Mouse (Mus musculus) heart, embryonic 12.5 days (tissue): ENCODE results near the gene Mybbp1a. TPM values are rescaled to one million over a fixed set of nuclear protein-coding genes. Genes with fewer than 3 reads are reported as not detected.

Experiments
- ATAC-seq: fragments of 200-750 bp; cut with Nextera tagmentation; 2 replicates; pipeline ENCODE4 v1.8.0; 2017; ENCODE audit warnings: moderate TSS enrichment, moderate library complexity; ENCODE audit not compliant: insufficient number of reproducible peaks, low FRiP score
- H3K27ac ChIP-seq: fragments of 300-500 bp; sonication (generic); 2 replicates; pipeline ENCODE4 v1.5.1; 2016; ENCODE audit warnings: mild to moderate bottlenecking, moderate library complexity; ENCODE audit not compliant: poor library complexity, severe bottlenecking
- H3K27me3 ChIP-seq: fragments of 300-500 bp; sonication (generic); replicated peaks from 2 replicates; pipeline ENCODE4 v1.6.1; 2016; ENCODE audit warnings: mild to moderate bottlenecking, moderate library complexity
- H3K36me3 ChIP-seq: fragments of 300-500 bp; sonication (generic); 2 replicates; pipeline ENCODE4 v1.6.1; 2016; ENCODE audit warnings: mild to moderate bottlenecking, moderate library complexity
- H3K4me1 ChIP-seq: fragments of 300-500 bp; sonication (generic); replicated peaks from 2 replicates; pipeline ENCODE4 v1.6.1; 2016; ENCODE audit warnings: mild to moderate bottlenecking
- H3K4me2 ChIP-seq: fragments of 300-500 bp; sonication (generic); 2 replicates; pipeline ENCODE4 v1.6.1; 2016; ENCODE audit warnings: mild to moderate bottlenecking, moderate library complexity
- H3K4me3 ChIP-seq: fragments of 300-500 bp; sonication (generic); 2 replicates; pipeline ENCODE4 v1.5.1; 2016; ENCODE audit warnings: mild to moderate bottlenecking
- H3K9ac ChIP-seq: fragments of 300-500 bp; sonication (generic); 2 replicates; pipeline ENCODE4 v1.6.1; 2016; ENCODE audit warnings: mild to moderate bottlenecking, moderate library complexity
- H3K9me3 ChIP-seq: fragments of 300-500 bp; sonication (generic); replicated peaks from 2 replicates; pipeline ENCODE4 v1.6.1; 2016; ENCODE audit warnings: mild to moderate bottlenecking, moderate library complexity
- WGBS: fragments of 180-500 bp; shearing (Covaris S2); methylation state at CpG from one replicate; pipeline ENCODE4 v1.1.7; 2016; 5-methylcytosine and 5-hydroxymethylcytosine counted together
- polyA plus RNA-seq: library from polyadenylated mRNA; unstranded; fragments of >200 nt; fragmentation: Nextera tagmentation; extraction: Ambion mirVana; gene quantifications from 2 replicates; pipeline ENCODE4 v1.2.1, GENCODE M21; 2016

The Mybbp1a gene
- polyA plus RNA-seq, 1 experiment from 2014 or later, result 99.5 TPM

DNA sequence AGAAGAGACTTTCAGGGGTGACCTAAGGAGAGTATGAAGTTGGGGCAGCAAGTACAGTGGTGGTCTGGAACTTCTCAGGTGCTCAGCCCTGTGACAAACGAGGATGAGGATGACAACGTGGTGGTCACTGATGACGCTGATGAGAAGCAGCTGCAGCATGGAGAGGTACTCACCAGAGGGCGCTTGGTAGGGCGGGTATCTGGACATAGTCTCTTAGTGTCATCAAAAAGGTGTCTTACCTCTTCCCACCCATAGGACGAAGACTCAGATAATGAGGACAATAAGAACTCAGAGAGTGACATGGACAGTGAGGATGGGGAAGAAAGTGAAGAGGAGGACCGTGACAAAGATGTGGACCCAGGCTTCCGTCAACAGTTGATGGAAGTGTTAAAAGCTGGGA is 6.3 kb downstream of the Mybbp1a start:
- 73% methylated on average over 8 of the region's 8 CpGs for WGBS
- ATAC-seq, result no peak
- no peak overlapping the region for H3K4me3 ChIP-seq
- no peaks in the 10 kb centered on the region for H3K9me3 ChIP-seq
- H3K36me3 ChIP-seq, result peaks cover 100% of the 10 kb centered on the region
- no peaks in the 10 kb centered on the region for H3K27me3 ChIP-seq
- no peak overlapping the region for H3K4me2 ChIP-seq
- H3K9ac ChIP-seq, result no peak overlapping the region
- H3K27ac ChIP-seq, result no peak overlapping the region
- peaks cover 4% of the 10 kb centered on the region for H3K4me1 ChIP-seq

DNA sequence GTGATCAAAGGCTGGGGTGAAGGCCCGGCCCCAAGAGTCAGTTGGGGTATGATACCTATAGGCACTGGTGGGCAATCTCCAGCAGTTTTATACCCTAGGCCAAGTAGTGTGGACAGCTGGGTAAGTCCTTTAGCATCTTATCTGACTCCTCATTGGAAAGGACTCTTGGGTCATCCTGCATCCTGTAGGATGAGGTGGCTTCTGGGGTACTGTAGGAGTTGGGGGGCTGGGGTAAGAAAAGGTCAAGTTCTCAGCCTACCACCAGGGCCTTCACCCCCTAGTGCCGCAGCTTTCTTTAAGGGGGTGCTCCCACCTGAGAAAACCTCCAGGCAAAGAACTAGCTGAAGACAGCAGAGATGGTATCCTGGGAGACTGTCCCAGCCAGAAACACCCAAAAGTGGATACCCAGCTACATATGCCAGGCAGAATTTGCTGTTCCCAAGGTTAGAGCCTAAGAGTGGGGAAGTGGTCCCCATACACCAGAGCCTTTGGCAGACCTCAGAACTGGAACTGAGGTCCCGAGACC is 11.0 kb downstream of the Mybbp1a start:
- ATAC-seq, result no peak
- Histone ChIP-seq H3K4me2 (no peak overlapping the region), H3K9ac (no peak overlapping the region), H3K4me1 (0 out of 2 replicates have a peak, but pooled peaks cover 7% of the 10 kb centered on the region), H3K27ac (no peak overlapping the region), H3K27me3 (no peaks in the 10 kb centered on the region), H3K36me3 (peaks cover 58% of the 10 kb centered on the region), H3K4me3 (no peak overlapping the region), H3K9me3 (no peaks in the 10 kb centered on the region)
- WGBS, result 87% methylated on average over 3 of the region's 3 CpGs

DNA sequence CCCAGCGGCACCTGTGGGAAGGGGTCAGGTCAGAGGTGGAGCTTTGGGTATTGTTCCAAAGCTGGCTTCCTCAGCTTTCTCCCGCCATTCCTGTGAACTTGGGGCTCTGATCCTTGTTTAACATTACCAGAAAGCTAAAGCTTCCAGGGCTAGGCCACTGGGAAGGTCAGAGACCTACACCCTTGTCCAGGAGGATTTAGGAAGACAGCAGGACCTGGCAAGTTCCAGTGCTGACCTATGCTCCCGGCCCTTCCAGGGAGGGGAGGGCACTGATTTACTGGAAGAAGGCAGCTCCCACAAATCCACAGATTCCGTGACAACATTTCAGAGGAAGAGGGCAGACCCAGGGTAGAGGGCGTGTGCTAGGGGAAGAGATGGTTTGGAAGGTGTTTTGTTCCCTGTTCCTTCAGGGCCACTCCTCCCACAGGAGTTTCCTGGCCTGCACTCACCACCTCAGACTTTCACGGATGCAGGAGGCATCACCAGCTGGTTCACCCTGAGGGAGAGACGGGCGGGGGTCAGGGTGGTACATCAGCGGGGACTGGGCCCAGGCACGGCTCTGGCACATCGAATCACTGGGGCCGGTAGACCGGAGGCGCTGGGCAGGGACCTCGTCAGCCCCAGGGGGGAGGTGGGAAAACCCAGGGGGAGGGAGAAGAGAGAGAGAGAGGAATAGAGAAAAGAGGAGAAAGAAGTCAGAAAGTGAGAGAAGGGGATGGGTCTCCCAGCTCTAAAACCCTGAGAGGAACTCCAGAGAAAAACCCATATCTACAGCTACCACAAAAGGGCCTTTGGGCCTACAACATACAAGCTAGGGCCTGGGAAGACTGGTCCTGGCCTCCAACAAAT is 12.2 kb downstream of the Mybbp1a start:
- Histone ChIP-seq H3K9ac (no peak overlapping the region), H3K9me3 (no peaks in the 10 kb centered on the region), H3K27ac (no peak overlapping the region), H3K4me2 (no peak overlapping the region), H3K27me3 (no peaks in the 10 kb centered on the region), H3K4me3 (no peak overlapping the region), H3K4me1 (peaks cover 18% of the 10 kb centered on the region), H3K36me3 (peaks cover 46% of the 10 kb centered on the region)
- ATAC-seq, result no peak
- WGBS, result 59% methylated on average over 15 of the region's 15 CpGs

DNA sequence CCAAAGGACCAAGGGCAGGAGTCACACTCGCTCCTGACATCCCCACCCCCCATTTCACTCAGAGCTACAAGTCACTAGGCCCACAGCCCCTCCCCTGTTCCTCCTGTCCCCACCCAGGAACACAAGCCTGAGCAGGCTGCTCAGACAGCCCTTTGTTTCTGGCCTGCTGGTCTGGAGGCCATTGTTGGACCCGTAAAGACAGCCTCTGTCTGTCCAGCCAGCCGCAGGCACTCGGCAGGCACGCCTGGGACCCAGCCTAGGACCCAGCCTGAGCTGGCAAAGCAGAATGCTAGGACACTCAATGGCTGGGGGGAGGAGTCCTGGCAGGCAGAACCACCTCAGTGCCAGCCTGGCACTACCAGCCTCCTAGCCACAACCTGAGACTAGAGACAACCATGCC is 14.5 kb downstream of the Mybbp1a start:
- no peak for ATAC-seq
- no peak overlapping the region for H3K27ac ChIP-seq
- no peak overlapping the region for H3K4me3 ChIP-seq
- WGBS, result 69% methylated on average over 5 of the region's 5 CpGs
- peaks cover 23% of the 10 kb centered on the region for H3K36me3 ChIP-seq
- peaks cover 31% of the 10 kb centered on the region for H3K4me1 ChIP-seq
- no peak overlapping the region for H3K4me2 ChIP-seq
- H3K9ac ChIP-seq, result no peak overlapping the region
- H3K27me3 ChIP-seq, result no peaks in the 10 kb centered on the region
- no peaks in the 10 kb centered on the region for H3K9me3 ChIP-seq

DNA sequence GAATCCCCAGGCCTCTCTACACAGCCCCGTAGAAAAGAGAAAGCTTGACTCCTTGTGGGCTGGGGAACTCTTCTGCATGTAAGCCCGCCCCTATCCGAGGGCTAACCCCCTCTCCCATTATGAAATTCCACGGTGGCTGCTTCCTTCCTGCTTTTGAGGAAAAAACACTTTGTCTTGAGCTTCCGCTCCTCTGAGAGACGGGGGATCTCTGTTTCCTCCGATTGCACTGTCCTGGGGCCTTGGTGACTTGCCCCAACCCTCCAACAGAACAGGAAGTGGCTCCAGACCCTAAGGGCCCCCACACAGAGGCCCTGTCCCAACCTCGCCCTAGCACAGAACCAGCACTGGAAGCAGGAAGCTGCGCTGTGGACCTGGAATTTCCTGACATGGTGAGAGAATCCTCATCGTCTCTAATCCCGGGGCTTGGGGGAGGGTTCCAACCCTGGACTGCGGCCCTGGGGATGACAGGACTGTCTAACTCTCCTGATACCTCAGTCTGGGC is 16.9 kb downstream of the Mybbp1a start:
- Histone ChIP-seq H3K4me2 (no peak overlapping the region), H3K4me3 (no peak overlapping the region), H3K4me1 (peaks cover 37% of the 10 kb centered on the region), H3K9ac (peak overlapping the region; percentile 30; the same call in 1 of the 2 replicates), H3K9me3 (no peaks in the 10 kb centered on the region), H3K36me3 (no peaks in the 10 kb centered on the region), H3K27me3 (no peaks in the 10 kb centered on the region), H3K27ac (peak overlapping the region; percentile 80)
- ATAC-seq, result peak; percentile 84
- 49% methylated on average over 12 of the region's 12 CpGs for WGBS

DNA sequence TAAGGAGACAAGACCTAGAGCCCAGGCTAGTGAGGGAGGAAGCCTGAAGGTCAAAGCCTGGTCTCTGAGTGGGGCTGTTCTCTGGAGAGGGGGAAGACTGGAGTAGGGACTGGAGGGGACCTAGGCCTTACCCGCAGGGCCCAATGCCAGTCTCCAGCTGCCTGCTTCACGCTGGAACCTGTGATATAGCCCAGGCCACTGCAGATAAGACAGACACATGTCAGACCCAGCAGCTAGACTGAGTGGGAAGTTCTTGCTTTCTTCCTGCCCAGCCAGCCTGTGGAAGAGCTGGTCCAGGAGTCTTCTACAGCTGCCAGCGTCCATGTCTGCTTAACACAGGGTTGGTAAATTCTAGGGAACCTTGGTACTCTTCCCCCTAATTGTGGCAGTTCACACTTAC is 17.3 kb downstream of the Mybbp1a start:
- peaks cover 37% of the 10 kb centered on the region for H3K4me1 ChIP-seq
- ATAC-seq, result peak; percentile 62
- H3K27me3 ChIP-seq, result no peaks in the 10 kb centered on the region
- no peak overlapping the region for H3K4me3 ChIP-seq
- H3K9ac ChIP-seq, result no peak overlapping the region
- H3K9me3 ChIP-seq, result no peaks in the 10 kb centered on the region
- peak overlapping the region; percentile 80 for H3K27ac ChIP-seq
- H3K36me3 ChIP-seq, result no peaks in the 10 kb centered on the region
- 13% methylated on average over 3 of the region's 3 CpGs for WGBS
- H3K4me2 ChIP-seq, result no peak overlapping the region

DNA sequence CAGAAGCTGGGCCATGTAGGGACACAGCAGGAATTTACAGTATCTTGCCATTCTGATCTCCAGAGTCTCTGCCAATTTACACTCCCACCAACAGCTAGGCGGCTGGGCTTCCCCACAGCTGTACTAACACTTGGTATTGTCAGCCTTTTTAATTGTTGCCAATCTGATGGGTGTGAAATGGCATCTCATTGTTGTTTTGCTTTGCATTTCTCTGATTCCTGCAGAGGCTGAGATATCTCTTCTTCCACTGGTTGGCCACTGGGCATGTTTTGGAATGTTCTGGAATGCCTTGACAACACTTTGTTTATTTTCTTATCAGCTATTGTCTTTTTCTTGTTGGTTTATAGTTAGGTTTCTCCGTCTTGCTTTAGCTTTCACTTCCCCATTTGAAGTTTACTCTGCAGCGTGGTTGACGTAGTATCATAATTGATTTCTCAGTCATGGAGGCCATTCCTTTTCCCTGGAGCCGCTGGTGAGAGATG is 20.4 kb downstream of the Mybbp1a start:
- WGBS, result 33% methylated on average over 5 of the region's 5 CpGs
- no peaks in the 10 kb centered on the region for H3K36me3 ChIP-seq
- peaks cover 43% of the 10 kb centered on the region for H3K4me1 ChIP-seq
- no peak overlapping the region for H3K4me3 ChIP-seq
- H3K27me3 ChIP-seq, result no peaks in the 10 kb centered on the region
- no peak overlapping the region for H3K27ac ChIP-seq
- no peaks in the 10 kb centered on the region for H3K9me3 ChIP-seq
- no peak overlapping the region for H3K4me2 ChIP-seq
- no peak overlapping the region for H3K9ac ChIP-seq
- no peak for ATAC-seq

DNA sequence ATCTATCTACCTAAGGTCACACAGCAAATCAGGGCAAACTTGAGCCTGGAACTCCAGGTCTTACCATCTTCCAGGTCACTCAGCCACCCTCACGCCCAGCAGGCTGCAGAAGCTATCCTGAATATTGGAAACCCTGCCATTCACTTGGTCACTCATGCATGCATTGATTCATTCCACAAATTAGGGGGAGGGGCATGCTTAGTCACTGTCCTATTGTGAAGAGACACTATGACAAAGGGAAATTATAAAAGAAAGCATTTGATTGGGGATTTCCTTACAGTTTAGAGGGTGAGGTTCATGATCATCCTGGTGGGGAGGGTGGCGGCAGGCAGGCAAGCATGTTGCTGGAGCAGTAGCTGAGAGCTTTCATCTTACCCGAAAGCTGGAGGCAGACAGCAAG is 23.7 kb downstream of the Mybbp1a start:
- WGBS, result 80% methylated on average over 3 of the region's 3 CpGs
- Histone ChIP-seq H3K27ac (no peak overlapping the region), H3K27me3 (no peaks in the 10 kb centered on the region), H3K36me3 (no peaks in the 10 kb centered on the region), H3K9me3 (no peaks in the 10 kb centered on the region), H3K4me1 (peaks cover 49% of the 10 kb centered on the region), H3K4me3 (no peak overlapping the region), H3K9ac (no peak overlapping the region), H3K4me2 (no peak overlapping the region)
- ATAC-seq, result no peak

DNA sequence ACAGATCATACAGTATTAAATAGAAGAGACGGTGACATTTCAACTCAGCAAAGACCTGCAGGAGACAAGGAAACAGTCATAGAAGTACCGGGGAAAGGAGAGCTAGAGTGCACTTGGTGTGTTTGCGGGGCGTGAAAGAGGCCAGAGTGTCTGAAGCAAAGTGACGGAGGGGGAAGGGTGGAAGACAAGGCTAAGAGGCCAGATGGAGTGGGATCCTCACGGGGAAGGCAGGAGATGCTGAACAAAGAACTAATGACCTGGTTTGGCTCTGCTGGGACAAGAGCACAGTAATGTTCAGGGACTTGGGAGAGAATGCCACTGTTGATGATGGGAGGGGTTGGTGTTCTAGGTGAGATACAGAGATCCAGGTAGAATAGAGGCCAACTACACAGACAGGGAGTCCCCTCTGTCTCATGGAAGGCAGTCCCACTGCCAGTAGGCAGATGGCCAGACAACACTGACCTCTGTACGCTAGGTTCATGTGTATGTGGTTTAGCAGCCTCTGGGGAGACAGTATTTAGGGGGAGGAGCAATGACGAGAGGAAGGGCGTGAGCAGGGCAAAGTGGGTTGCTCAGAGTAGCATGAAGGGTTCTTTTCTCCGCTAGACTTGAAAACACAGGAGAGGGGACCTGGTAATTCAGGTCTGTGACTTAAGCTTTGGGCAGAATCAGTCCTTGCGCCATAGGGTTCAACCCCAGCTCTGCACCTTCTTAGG is 25.0 kb downstream of the Mybbp1a start:
- Histone ChIP-seq H3K9me3 (no peaks in the 10 kb centered on the region), H3K4me1 (peaks cover 56% of the 10 kb centered on the region), H3K27me3 (no peaks in the 10 kb centered on the region), H3K4me2 (no peak overlapping the region), H3K36me3 (no peaks in the 10 kb centered on the region), H3K27ac (peak overlapping the region; percentile 71), H3K4me3 (no peak overlapping the region), H3K9ac (no peak overlapping the region)
- WGBS, result 63% methylated on average over 11 of the region's 11 CpGs
- no peak for ATAC-seq

DNA sequence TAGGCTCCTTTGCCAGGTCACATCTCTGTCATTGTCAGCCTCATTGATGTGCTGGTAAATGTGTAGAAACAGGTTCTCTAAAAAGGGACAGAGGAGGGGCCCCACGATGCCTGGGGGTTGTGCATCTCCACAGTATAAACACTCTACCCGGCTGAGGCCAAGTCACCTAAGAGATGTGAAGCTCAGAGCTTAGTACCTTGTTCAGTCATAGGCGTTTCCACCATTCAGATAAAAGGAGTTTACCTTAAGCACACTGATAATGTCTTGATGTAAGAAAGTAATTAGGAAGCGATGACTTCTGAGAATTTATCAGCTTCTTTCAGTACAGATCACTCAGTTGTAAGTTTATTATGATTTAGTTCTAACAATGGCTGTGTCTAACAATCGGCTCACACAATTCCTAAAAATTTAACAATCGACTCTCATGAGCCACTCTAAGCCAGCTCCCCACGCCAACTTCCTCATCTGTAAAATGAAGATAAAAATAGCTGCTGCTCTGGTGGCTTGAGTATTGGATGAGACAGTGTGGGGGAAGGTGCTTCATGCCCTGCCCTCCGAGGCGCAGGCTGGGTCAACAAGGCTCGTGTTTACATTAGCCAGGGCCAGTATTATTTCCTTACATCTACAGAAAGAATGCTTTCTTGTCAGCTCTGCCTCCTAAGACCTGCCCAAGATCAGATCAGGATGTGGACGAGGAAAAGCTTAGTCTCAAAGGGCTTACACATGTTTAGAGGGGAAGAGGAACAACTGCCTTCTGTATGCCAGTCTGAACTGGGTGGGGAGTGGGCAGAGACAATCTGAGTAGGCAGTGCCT is 25.7 kb downstream of the Mybbp1a start:
- peak overlapping the region; percentile 38 for H3K4me2 ChIP-seq

More for the DNA sequence above, 25.7 kb downstream of the Mybbp1a start:
- H3K9ac ChIP-seq, result peak overlapping the region; percentile 32; the same call in 1 of the 2 replicates
- no peaks in the 10 kb centered on the region for H3K36me3 ChIP-seq
- ATAC-seq, result peak; percentile 56
- H3K27me3 ChIP-seq, result no peaks in the 10 kb centered on the region
- WGBS, result 18% methylated on average over 11 of the region's 11 CpGs
- peak overlapping the region; percentile 71 for H3K27ac ChIP-seq
- no peaks in the 10 kb centered on the region for H3K9me3 ChIP-seq
- H3K4me1 ChIP-seq, result peaks cover 54% of the 10 kb centered on the region
- H3K4me3 ChIP-seq, result no peak overlapping the region
